Mouse (Mus musculus) liver (tissue): Measurements from ENCODE around the gene Tmem258.

Source experiments
- DNase-seq: peaks from one replicate; pipeline ENCODE4 v3.0.0-alpha.2; 2020; ENCODE audit warnings: mixed read lengths

Gene Tmem258

DNA sequence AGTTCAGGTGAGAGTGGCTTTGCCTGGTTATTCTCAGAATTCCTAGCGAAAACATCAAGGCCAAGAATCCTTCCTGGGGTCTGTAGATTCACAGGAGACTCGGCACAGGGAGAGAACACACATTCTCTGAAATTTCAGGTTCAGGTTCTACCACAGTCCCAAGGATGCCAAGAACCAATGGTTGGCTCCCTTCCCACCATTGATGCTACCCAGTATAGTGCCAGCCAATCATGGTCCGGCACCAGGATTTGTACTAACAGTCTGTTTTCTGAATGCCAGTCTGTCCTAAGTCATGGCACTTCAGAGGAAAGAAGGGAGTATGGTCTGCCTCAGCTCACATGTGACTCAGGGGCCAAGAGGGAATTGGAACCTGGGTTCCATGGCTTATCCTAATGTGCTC, 17.9 kb upstream of the Tmem258 start:
- no peak for DNase-seq

GRCm38 (mm10) chr19:10186569-10186968, 17.2 kb upstream of the Tmem258 start:
- no peak for DNase-seq

GRCm38 (mm10) chr19:10188281-10188811, 15.5 kb upstream of the Tmem258 start:
- DNase-seq = no peak

DNA sequence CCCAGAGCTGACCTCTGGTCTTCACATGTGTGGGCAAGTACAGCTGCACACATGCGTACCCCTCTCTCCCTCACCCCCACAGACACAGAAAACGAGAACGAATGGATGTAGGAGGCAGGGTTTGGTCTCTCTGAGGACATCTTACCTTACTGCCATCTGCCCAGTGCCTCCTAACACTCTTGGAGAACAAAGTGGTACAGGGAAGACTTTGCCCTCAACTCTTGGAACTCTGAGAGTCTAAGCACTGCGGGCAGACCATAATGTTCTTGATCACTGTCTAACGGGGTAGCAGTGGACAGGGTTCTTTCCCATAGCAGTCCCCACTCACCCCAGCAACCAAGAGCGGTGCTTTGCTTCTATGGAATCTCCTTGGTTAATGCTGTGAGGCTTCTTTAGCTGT, 14.8 kb upstream of the Tmem258 start:
- DNase-seq = no peak

DNA sequence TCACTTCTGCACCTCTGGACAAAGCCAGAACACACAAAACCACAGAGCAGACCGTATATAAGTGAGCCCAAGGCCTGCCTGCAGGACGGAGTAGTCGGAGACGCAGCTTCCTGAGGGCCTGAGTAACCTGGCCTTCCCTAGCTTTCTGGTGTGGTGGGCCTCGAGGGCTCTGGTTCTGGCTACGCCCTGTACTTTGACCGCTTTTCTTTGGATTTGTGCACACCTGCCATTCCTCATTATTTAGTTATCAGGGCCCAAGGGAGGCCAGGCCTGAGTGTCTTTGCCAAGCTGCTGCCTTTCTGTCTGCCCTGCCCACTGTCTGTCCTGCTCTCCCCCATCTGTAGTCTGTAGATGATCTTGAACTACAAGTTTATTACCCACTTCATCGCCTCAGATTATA, 13.9 kb upstream of the Tmem258 start:
- no peak for DNase-seq

- DNase-seq = peak; percentile 79
Observed at GRCm38 (mm10) chr19:10190796-10191195, 13.0 kb upstream of the Tmem258 start.

DNA sequence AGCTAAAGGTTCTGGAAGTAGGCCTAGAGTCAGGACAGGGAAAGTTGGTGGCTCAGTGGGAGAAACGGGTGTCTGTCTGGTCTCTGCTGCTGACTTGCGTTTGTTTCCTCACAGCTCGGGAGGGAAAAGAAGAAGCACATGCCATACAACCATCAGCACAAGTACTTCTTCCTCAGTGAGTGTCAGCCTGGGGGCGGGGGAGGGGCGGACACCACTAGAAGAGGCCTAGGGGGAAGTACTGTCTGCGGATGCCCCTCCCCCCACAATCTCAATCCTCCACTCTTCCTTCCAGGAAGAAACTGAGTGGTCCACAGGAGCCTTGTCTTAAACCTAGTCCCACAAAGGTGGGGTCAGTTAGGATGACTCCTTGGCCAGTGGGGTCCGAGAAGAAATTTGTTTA, 12.5 kb upstream of the Tmem258 start:
- peak; percentile 67 for DNase-seq

- no peak for DNase-seq
Observed at GRCm38 (mm10) chr19:10194337-10194736, 9.5 kb upstream of the Tmem258 start.

DNA sequence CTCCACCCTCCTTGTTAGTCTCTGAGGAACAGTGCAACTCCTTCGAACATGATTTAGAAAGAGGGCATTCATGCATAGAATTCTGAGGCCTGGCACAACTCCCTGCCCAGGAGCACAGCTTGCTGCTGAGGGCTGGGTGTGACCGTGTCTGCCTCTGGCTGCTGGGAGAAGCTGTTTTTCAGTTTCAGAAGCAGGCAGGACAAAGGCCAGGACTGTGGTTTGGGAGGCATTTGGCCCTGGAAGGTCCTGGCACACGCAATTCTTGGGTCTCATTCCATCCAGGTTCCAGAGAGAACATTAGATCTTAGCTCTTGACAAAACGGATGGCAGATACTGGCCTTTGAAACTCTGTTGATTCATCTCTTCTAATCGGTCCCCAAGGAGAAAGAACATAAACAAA, 8.6 kb upstream of the Tmem258 start:
- no peak for DNase-seq

- DNase-seq = no peak
Observed at GRCm38 (mm10) chr19:10197130-10197529, 6.7 kb upstream of the Tmem258 start.

DNA sequence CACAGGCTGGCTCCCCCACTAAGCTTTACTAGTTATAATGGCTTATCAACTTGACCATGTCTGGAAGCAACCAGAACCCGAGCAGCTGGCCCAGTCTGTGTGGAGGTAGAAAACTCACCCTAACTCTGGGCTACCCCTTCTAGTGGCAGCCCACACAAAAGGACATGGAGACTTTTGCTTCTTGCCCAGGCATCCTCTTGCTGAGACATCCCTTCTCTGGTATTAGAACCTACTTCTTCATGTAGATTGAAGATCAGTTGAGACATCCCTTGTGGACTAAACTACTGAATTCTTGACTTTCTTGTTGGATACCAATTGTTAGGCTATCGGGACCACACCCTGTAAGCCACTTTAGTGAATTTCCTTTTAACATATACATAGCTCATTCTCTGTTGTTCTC, 5.5 kb upstream of the Tmem258 start:
- DNase-seq = no peak

DNA sequence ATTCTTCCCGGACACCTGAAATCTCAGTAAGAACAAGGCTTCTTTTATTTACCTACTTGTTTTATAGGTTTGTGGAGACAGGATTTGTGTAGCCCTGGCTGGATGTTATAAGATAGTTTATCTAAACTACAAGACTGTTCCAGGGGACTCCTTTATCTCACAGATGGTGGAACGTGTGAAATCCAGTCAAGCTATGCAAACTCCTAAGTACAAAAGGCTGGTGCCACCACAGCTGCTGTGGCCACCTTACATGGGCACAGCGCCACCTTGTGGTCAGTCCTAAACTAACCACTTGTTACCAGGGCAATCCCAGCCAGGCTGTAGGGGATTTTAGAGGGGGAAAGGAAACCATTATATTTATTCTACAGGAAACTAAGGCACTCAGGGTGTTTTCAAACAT, 5.1 kb upstream of the Tmem258 start:
- peak; percentile 86 for DNase-seq

GRCm38 (mm10) chr19:10203146-10203847, 517 bp upstream of the Tmem258 start:
- peak; percentile 78 for DNase-seq

- peak; percentile 58 for DNase-seq
Observed at GRCm38 (mm10) chr19:10204616-10205001, 795 bp downstream of the Tmem258 start.

- no peak for DNase-seq
Observed at GRCm38 (mm10) chr19:10205051-10205450, 1.2 kb downstream of the Tmem258 start.

- no peak for DNase-seq
Observed at GRCm38 (mm10) chr19:10208851-10209250, 5.0 kb downstream of the Tmem258 start.

DNA sequence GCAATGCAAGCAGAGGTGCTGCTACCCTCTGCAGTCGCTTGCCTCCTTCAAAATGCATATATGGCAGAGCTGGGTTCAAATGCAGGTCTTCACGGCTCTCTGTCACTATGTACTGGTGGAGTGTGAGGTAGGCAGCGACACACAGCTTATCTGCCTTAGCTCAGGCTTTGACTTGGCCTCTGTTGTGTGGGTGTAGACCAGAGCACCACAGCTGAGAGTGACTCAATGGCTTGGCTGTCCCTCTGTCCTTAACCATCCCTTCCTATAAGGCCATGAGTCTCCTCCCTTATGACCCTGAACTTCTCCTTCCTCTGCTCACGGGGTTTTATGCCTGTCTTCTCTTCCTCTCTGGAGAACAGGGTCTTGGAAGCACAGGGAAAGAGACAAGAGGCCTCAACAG, 7.1 kb downstream of the Tmem258 start:
- DNase-seq = no peak

DNA sequence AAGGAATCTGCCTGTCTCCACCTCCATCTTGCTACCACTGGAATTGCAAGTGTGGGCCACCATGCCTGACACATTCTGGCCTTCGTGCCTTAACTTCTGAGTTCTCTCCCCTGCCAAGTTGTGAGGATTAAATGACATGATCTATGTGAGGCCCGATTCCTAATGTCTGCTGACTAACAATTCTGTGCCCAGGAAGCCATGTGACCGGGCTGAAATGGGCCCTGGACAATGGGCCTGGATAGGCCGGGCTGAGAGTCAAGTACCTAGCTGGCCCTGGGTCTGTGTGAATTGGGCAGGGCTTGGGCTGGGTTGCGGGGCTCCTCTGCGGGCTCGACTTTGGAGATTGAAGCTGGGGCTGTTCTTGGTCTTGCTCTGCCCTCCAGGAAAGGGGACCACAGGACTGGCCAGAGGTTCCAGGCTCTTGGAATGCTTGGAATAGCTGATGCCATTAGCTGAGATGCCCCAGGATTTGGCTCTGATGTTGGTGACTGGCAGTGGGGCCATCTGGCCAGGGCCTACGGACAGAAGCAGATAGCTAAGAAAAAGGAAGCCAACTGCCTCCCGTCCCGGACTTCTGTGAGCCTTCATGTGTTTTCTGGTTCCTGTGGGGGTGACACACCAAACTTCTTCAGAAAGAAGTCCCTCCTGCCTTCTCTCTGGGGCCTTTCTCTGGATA, 10.1 kb downstream of the Tmem258 start:
- DNase-seq = no peak

DNA sequence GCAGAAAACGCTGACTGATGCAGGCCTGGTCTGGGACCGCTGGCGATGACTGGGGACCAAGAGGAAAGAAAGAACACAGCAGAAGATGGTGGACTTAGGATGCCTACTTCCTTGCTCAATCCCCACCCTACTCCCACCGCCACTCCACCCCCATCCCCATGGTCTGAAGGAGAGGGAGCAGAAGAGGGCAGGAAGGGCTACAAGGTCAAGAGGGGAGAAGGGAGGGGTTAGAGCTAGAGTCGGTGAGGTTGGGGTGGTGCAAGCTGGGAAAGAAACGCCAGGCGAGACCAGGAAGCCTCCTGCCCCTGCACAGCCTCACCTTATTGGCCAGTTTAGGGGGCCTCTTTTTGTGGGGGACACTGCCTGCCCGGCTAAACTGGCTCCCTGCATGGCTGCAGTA, 12.3 kb downstream of the Tmem258 start:
- DNase-seq = no peak

DNA sequence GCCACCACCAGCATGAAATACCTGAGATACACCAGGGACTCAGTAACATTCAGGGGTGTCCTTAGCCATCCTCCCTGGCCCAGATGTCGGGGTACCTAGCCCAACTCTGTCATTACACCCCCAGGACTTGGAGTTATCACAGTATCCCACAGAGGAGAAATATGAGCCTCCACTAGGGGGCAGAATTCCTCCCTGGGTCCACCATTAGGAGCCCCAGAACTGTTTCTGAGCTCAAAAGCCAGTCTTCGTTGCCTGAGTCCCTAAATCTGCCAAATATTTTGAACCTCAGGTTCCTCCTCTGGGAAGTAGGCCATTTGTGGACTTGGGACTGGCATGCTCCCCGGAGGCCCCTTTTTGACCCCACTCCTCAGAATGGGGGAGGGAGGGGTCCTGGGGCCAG, 15.3 kb downstream of the Tmem258 start:
- peak; percentile 53 for DNase-seq

GRCm38 (mm10) chr19:10219593-10219992, 15.8 kb downstream of the Tmem258 start:
- no peak for DNase-seq

DNA sequence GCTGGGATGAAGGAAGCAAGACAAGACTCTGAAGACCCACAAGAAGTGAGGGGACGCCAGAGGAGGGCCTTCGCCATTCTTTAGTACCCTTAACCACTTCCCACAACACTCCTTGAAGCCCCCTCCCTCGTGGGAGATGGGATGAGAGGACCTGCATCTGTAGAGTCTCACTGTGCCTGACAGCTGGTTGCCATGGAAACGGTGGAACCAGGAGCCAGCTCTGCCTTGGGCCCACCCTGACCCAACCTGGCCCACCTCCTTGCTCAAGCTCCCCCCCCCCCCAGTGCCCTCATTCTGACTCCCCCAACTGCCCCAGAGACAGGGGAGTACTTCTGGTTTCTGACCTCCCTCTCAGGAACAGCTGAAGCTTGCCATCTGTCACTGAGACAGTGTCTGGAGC, 17.8 kb downstream of the Tmem258 start:
- peak; percentile 32 for DNase-seq

GRCm38 (mm10) chr19:10222656-10223055, 18.8 kb downstream of the Tmem258 start:
- DNase-seq = peak; percentile 46

GRCm38 (mm10) chr19:10223561-10223960, 19.7 kb downstream of the Tmem258 start:
- DNase-seq = no peak
